Mouse (Mus musculus) lung, adult 2 months (tissue): ENCODE data around the gene Gm27029.

Source experiments
- CTCF ChIP-seq: fragments of 200-500 bp; IDR thresholded peaks from 2 replicates; pipeline ENCODE4 v1.5.1; 2011; ENCODE audit warnings: mild to moderate bottlenecking, low read length, control low read depth; ENCODE audit not compliant: insufficient read depth
- POLR2A ChIP-seq: fragments of 200-500 bp; IDR thresholded peaks from 2 replicates; pipeline ENCODE4 v1.6.1; 2011; ENCODE audit warnings: low read depth, mild to moderate bottlenecking, control low read depth, low read length, borderline replicate concordance; ENCODE audit errors: extremely low read depth

DNA sequence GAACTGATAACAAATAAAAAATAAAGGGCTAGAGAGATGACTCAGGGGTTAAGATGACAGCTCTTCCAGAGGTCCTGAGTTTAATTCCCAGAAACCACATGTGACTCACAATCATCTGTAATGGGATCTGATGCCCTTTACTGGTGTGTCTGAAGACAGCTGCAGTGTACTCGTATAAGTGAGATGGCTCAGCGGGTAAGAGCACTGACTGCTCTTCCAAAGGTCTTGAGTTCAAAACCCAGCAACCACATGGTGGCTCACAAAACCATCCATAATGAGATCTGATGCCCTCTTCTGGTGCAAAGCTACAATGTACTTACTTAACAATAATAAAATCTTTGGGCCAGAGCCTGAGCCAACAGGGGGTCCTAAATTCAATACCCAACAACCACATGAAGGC, 9.3 kb downstream of the Gm27029 start:
- TF ChIP-seq CTCF (no peak), POLR2A (no peak)
